8 mouse cellular contexts compared by ENCODE assay signal in the genomic region with DNA sequence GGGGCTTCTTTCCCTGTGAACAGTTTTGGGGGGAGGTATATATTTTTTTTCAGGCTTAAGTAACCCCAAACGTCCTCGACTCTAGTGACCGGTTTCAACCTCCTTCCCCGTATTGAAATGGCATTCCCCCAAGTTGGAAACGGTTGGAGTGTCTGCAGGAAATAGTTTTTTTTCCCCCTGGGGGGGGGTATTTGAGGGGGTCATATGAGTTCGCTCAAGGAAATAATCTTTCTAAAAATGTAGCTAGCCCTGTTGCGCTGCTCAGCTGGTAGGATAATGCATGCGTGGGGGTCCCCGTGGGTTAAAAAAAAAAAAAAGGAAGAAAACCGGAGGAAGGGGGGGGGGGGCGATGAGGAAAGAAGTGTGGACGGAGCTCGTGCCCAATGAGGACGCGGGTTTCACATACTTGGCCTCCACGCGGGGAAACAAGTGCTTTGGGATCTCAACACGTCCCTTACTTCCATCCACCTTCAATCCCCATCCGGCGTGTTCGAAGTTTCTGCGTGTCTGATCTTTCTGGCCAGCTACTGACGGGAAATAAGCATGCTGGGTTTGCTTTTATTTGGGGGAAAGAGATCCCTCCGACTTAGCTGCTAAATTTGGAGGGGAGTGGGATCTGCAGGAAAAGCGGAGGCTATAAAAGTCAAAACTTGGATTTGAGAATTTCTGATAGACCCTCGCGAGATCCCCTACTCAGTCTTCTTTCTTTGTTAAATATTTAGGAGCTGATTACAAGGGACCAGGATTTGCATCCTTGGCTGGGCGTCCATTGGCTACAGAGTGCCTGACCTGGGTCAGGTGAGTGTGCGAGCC. TPM values are rescaled to one million over a fixed set of nuclear protein-coding genes. Genes with fewer than 3 reads are reported as not detected.
DNase-seq lines count a peak whose midpoint lies in the region; ATAC-seq and TF ChIP-seq lines count a peak whose summit lies in the region.

No protein-coding gene starts in this region.

- peak overlapping the region; percentile 85 for H3K4me2 ChIP-seq in heart, embryonic 15.5 days
- H3K4me2 ChIP-seq in liver, embryonic 11.5 days = peak overlapping the region; percentile 95

- no peak for TF ChIP-seq CTCF in liver, adult 2 months (IDR thresholded peaks at IDR 0.05; ENCODE audit: low read depth, low read length)

- H3K36me3 ChIP-seq in liver, adult 2 months (ENCODE audit: control insufficient read depth, insufficient read depth, low read length) = peaks cover 2% of the 10 kb centered on the region; the same call in 1 of the 2 replicates
- 0 out of 2 replicates have a peak, but pooled peaks cover 4% of the 10 kb centered on the region for H3K36me3 ChIP-seq in heart, embryonic 15.5 days
- H3K36me3 ChIP-seq in liver, embryonic 11.5 days (ENCODE audit: control insufficient read depth, insufficient read depth, low read length) = no peaks in the 10 kb centered on the region

- no peaks in the 10 kb centered on the region for H3K27me3 ChIP-seq in liver, adult 2 months (ENCODE audit: control insufficient read depth, insufficient read depth, low read length)
- H3K27me3 ChIP-seq in heart, embryonic 15.5 days = no peaks in the 10 kb centered on the region
- H3K27me3 ChIP-seq in liver, embryonic 11.5 days (replicated peaks; ENCODE audit: control insufficient read depth, insufficient read depth, low read length) = no peaks in the 10 kb centered on the region

- H3K4me3 ChIP-seq in liver, adult 2 months (ENCODE audit: insufficient read depth, low read depth, low read length) = peak overlapping the region; percentile 79
- peak overlapping the region; percentile 98 for H3K4me3 ChIP-seq in heart, embryonic 15.5 days
- peak overlapping the region; percentile 79 for H3K4me3 ChIP-seq in liver, embryonic 11.5 days (ENCODE audit: low read depth, low read length)

- peaks cover 11% of the 10 kb centered on the region; the same call in 1 of the 2 replicates for H3K4me1 ChIP-seq in liver, adult 2 months (ENCODE audit: control insufficient read depth, insufficient read depth, low read length)
- H3K4me1 ChIP-seq in heart, embryonic 15.5 days (replicated peaks) = peaks cover 36% of the 10 kb centered on the region
- H3K4me1 ChIP-seq in liver, embryonic 11.5 days (replicated peaks; ENCODE audit: control insufficient read depth, insufficient read depth, low read length) = no peaks in the 10 kb centered on the region; the same call in none of the 2 replicates

- H3K9me3 ChIP-seq in heart, embryonic 15.5 days (replicated peaks) = no peaks in the 10 kb centered on the region
- no peaks in the 10 kb centered on the region for H3K9me3 ChIP-seq in liver, embryonic 11.5 days (ENCODE audit: control insufficient read depth, low read length)

- peak overlapping the region; percentile 77 for H3K9ac ChIP-seq in liver, adult 2 months (ENCODE audit: low read depth, low read length)
- peak overlapping the region; percentile 84 for H3K9ac ChIP-seq in heart, embryonic 15.5 days
- peak overlapping the region; percentile 78 for H3K9ac ChIP-seq in liver, embryonic 11.5 days (ENCODE audit: low read depth, low read length)

- H3K27ac ChIP-seq in liver, adult 2 months (replicated peaks; ENCODE audit: insufficient read depth, low read depth, low read length) = peak overlapping the region; percentile 40
- H3K27ac ChIP-seq in heart, embryonic 15.5 days = peak overlapping the region; percentile 87
- peak overlapping the region; percentile 19; the same call in 1 of the 2 replicates for H3K27ac ChIP-seq in liver, embryonic 11.5 days (ENCODE audit: low read depth, low read length)

- no peak for DNase-seq in liver, adult 2 months (ENCODE audit: extremely low read depth, low read depth, low spot score)
- DNase-seq in liver = no peak
- peak; percentile 41 to 42 for DNase-seq in cerebellum, postnatal 10 days
- DNase-seq in liver, embryonic 11.5 days (ENCODE audit: low spot score) = no peak
- peak; percentile 47 for DNase-seq in neural tube, embryonic 10.5 days (ENCODE audit: extremely low spot score, low spot score)
- DNase-seq in urinary bladder, adult 2 months (ENCODE audit: low spot score) = no peak

- no peak for TF ChIP-seq POLR2A in liver, adult 2 months (IDR thresholded peaks at IDR 0.05; ENCODE audit: extremely low read depth, insufficient read depth, low read length)

- ATAC-seq in heart, embryonic 15.5 days (replicated peaks; ENCODE audit: insufficient number of reproducible peaks, insufficient read depth, low FRiP score, low read depth) = peak; percentile 1; the same call in 1 of the 2 replicates
- no peak for ATAC-seq in liver, embryonic 11.5 days (replicated peaks; ENCODE audit: low FRiP score)
- ATAC-seq in frontal cortex, adult (ENCODE audit: low TSS enrichment) = no peak

- peaks cover 17% of the 10 kb centered on the region for H3K79me2 ChIP-seq in liver, adult 2 months (ENCODE audit: control insufficient read depth, insufficient read depth, low read length)

- 4% methylated on average over 28 of the region's 29 CpGs for WGBS in liver, adult 2 months
- 1% methylated on average over 28 of the region's 29 CpGs for WGBS in heart, embryonic 15.5 days
- WGBS in liver, embryonic 11.5 days = under 1% methylated on average over 29 of the region's 29 CpGs

RNA-seq across cellular contexts. Expression of a gene that starts 0.8 kb away (rescaled TPM):
- total RNA-seq in liver, adult 2 months (2014; rRNA removed) = 55.0 and 56.6 TPM in 2 replicates
- polyA plus RNA-seq in liver, adult 2 months (2012; rRNA removed) = 6.9 and 9.2 TPM in 2 replicates
- 11.4 and 12.6 TPM in 2 replicates for polyA plus RNA-seq in heart, embryonic 15.5 days (2015; fragmentation: Nextera tagmentation; extraction: Ambion mirVana)
- 6.9 and 8.3 TPM in 2 replicates for polyA plus RNA-seq in liver, embryonic 11.5 days (2014; fragmentation: Nextera tagmentation; extraction: Ambion mirVana)
- polyA plus RNA-seq in urinary bladder, adult 2 months (2012; rRNA removed) = 64.6 and 82.8 TPM in 2 replicates

RNA-seq across cellular contexts. Expression of a gene that starts 28.3 kb away (rescaled TPM):
- 23.3 and 23.6 TPM in 2 replicates for total RNA-seq in liver, adult 2 months (2014; rRNA removed)
- 20.5 and 23.8 TPM in 2 replicates for polyA plus RNA-seq in liver, adult 2 months (2012; rRNA removed)
- polyA plus RNA-seq in heart, embryonic 15.5 days (2015; fragmentation: Nextera tagmentation; extraction: Ambion mirVana) = 19.4 and 23.1 TPM in 2 replicates
- polyA plus RNA-seq in liver, embryonic 11.5 days (2014; fragmentation: Nextera tagmentation; extraction: Ambion mirVana) = 16.2 and 17.6 TPM in 2 replicates
- 28.7 and 33.3 TPM in 2 replicates for polyA plus RNA-seq in urinary bladder, adult 2 months (2012; rRNA removed)

Comparison
In these comparisons a context has a peak if more than half of its experiments do, and no peak if none do; other contexts are left out.
1. DNase-seq: peak in cerebellum, postnatal 10 days (2 of 2) and neural tube, embryonic 10.5 days (single experiment); none in liver, adult 2 months (single experiment), liver (single experiment), liver, embryonic 11.5 days (single experiment) and urinary bladder, adult 2 months (single experiment).
2. H3K27ac ChIP-seq: peak in every context shown above with its lines; median percentile 87 in heart, embryonic 15.5 days; 40 in liver, adult 2 months; 19 in liver, embryonic 11.5 days.
3. Peak in every context shown above with its lines, with median percentiles within 50 percentile points of each other: H3K4me3 ChIP-seq and H3K9ac ChIP-seq.